Mouse (Mus musculus) cerebellum, adult 2 months (tissue): ENCODE measurements around the gene Ube2f. TPM values are rescaled to one million over a fixed set of nuclear protein-coding genes. Genes with fewer than 3 reads are reported as not detected.

Source experiments
- DNase-seq, 2 experiments: peaks; one replicate each; pipeline ENCODE4 v3.0.0; 2021
- H3K27ac ChIP-seq: fragments of 200-500 bp; 2 replicates; pipeline ENCODE4 v1.5.1; 2012; ENCODE audit warnings: low read length, control low read depth, inconsistent platforms; ENCODE audit not compliant: insufficient read depth
- H3K27me3 ChIP-seq: fragments of 200-500 bp; 2 replicates; pipeline ENCODE4 v1.6.1; 2012; ENCODE audit warnings: inconsistent platforms, mild to moderate bottlenecking, low read length, moderate library complexity; ENCODE audit not compliant: control insufficient read depth, insufficient read depth
- H3K4me1 ChIP-seq: fragments of 200-500 bp; 2 replicates; pipeline ENCODE4 v1.6.1; 2011; ENCODE audit warnings: low read length; ENCODE audit not compliant: control insufficient read depth, insufficient read depth
- H3K4me3 ChIP-seq: fragments of 200-500 bp; replicated peaks from 2 replicates; pipeline ENCODE3; 2011; ENCODE audit warnings: mild to moderate bottlenecking, low read depth, low read length, control low read depth; ENCODE audit not compliant: insufficient read depth
- CTCF ChIP-seq: fragments of 200-500 bp; IDR thresholded peaks from 2 replicates; pipeline ENCODE4 v1.5.1; 2011; ENCODE audit warnings: low read depth, mild to moderate bottlenecking, control low read depth, low read length, moderate library complexity, borderline replicate concordance; ENCODE audit not compliant: insufficient read depth
- POLR2A ChIP-seq: fragments of 200-500 bp; IDR thresholded peaks from 2 replicates; pipeline ENCODE4 v1.6.1; 2011; ENCODE audit warnings: low read length, control low read depth, borderline replicate concordance; ENCODE audit not compliant: insufficient read depth
- WGBS: fragments of 180-500 bp; shearing (Covaris S2); methylation state at CpG from one replicate; pipeline ENCODE4 v1.1.7; 2018; 5-methylcytosine and 5-hydroxymethylcytosine counted together
- polyA plus RNA-seq: library from polyadenylated mRNA; depleted of rRNA; stranded (reverse); fragments of >200 nt; gene quantifications from 2 replicates; pipeline ENCODE4 v1.2.3, GENCODE M21; 2012

Ube2f gene
- polyA plus RNA-seq, 1 experiment: 72.3 TPM

GRCm38 (mm10) chr1:91301206-91301920 lies 51.3 kb downstream of the Ube2f start:
- Histone ChIP-seq H3K4me1 (no peaks in the 10 kb centered on the region; the same call in 1 of the 2 replicates), H3K27ac (no peak overlapping the region), H3K27me3 (no peaks in the 10 kb centered on the region), H3K4me3 (no peak overlapping the region)
- no peak for TF ChIP-seq CTCF
- no peak for TF ChIP-seq POLR2A
- no peak for DNase-seq
- WGBS: 72% methylated on average over 3 of the region's 3 CpGs

GRCm38 (mm10) chr1:91302021-91302420 lies 51.9 kb downstream of the Ube2f start:
- no peak overlapping the region for H3K27ac ChIP-seq
- H3K4me1 ChIP-seq: no peaks in the 10 kb centered on the region; the same call in 1 of the 2 replicates
- H3K27me3 ChIP-seq: no peaks in the 10 kb centered on the region
- no peak overlapping the region for H3K4me3 ChIP-seq
- whole genome bisulfite sequencing: 87% methylated on average over 3 of the region's 3 CpGs
- TF ChIP-seq POLR2A (no peak), CTCF (no peak)
- no peak for DNase-seq

- 91% methylated on average over 4 of the region's 4 CpGs for WGBS
- H3K27ac ChIP-seq: no peak overlapping the region
- no peaks in the 10 kb centered on the region for H3K27me3 ChIP-seq
- no peak overlapping the region for H3K4me3 ChIP-seq
- DNase-seq: no peak
- no peak for TF ChIP-seq POLR2A
- TF ChIP-seq CTCF: no peak
- no peaks in the 10 kb centered on the region; the same call in 1 of the 2 replicates for H3K4me1 ChIP-seq
Measured at GRCm38 (mm10) chr1:91304621-91305020, 54.5 kb downstream of the Ube2f start.

GRCm38 (mm10) chr1:91309366-91310085 lies 59.4 kb downstream of the Ube2f start:
- DNase-seq: no peak
- TF ChIP-seq CTCF: no peak
- no peak for TF ChIP-seq POLR2A
- Histone ChIP-seq H3K4me3 (no peak overlapping the region), H3K4me1 (no peaks in the 10 kb centered on the region), H3K27ac (no peak overlapping the region), H3K27me3 (no peaks in the 10 kb centered on the region)
- WGBS: 92% methylated on average over 13 of the region's 13 CpGs

- Histone ChIP-seq H3K4me3 (no peak overlapping the region), H3K4me1 (no peaks in the 10 kb centered on the region), H3K27me3 (no peaks in the 10 kb centered on the region), H3K27ac (no peak overlapping the region)
- DNase-seq: no peak
- TF ChIP-seq POLR2A: no peak
- no peak for TF ChIP-seq CTCF
- WGBS: 92% methylated on average over 4 of the region's 4 CpGs
Measured at GRCm38 (mm10) chr1:91312273-91312672, 62.2 kb downstream of the Ube2f start.

- no peak for DNase-seq
- H3K4me1 ChIP-seq: no peaks in the 10 kb centered on the region
- TF ChIP-seq POLR2A: no peak
- TF ChIP-seq CTCF: no peak
- no peak overlapping the region for H3K4me3 ChIP-seq
- 60% methylated on average over 5 of the region's 5 CpGs for WGBS
- no peak overlapping the region for H3K27ac ChIP-seq
- H3K27me3 ChIP-seq: no peaks in the 10 kb centered on the region
Measured at GRCm38 (mm10) chr1:91313251-91313650, 63.1 kb downstream of the Ube2f start.

GRCm38 (mm10) chr1:91317656-91318055 lies 67.6 kb downstream of the Ube2f start:
- Histone ChIP-seq H3K27me3 (no peaks in the 10 kb centered on the region), H3K27ac (no peak overlapping the region), H3K4me3 (no peak overlapping the region), H3K4me1 (peaks cover 19% of the 10 kb centered on the region)
- no peak for DNase-seq
- 81% methylated on average over 6 of the region's 6 CpGs for WGBS
- TF ChIP-seq CTCF (no peak), POLR2A (no peak)

GRCm38 (mm10) chr1:91321760-91322438 lies 71.8 kb downstream of the Ube2f start, which contains the start of gene Espnl:
Gene Espnl (plus strand): TSS chr1:91322075.
- TF ChIP-seq CTCF (no peak), POLR2A (no peak)
- DNase-seq: peak; percentile 27 to 33
- Histone ChIP-seq H3K27me3 (no peaks in the 10 kb centered on the region), H3K4me1 (peaks cover 20% of the 10 kb centered on the region), H3K27ac (no peak within 1 kb of the TSS), H3K4me3 (no peak within 1 kb of the TSS)
- WGBS: 14% methylated on average over 19 of the region's 19 CpGs
